Mouse (Mus musculus) lung, adult 2 months (tissue): ENCODE data around the gene AC192777.2. TPM values are rescaled to one million over a fixed set of nuclear protein-coding genes. Genes with fewer than 3 reads are reported as not detected.
"Not testable (repeated sequence)": the region's sequence is repeated elsewhere in the genome, so short reads cannot be mapped to it uniquely, and the experiment has no call there.

Source experiments
- DNase-seq: peaks from one replicate; pipeline ENCODE4 v3.0.0; 2022
- H3K4me1 ChIP-seq: fragments of 200-500 bp; 2 replicates; pipeline ENCODE4 v1.6.1; 2011; ENCODE audit warnings: low read length; ENCODE audit not compliant: control insufficient read depth, insufficient read depth
- H3K4me3 ChIP-seq: fragments of 200-500 bp; replicated peaks from 2 replicates; pipeline ENCODE3; 2011; ENCODE audit warnings: low read depth, mild to moderate bottlenecking, control low read depth, low read length; ENCODE audit errors: extremely low read depth
- WGBS: fragments of 180-500 bp; shearing (Covaris S2); methylation state at CpG from one replicate; pipeline ENCODE4 v1.1.7; 2018; 5-methylcytosine and 5-hydroxymethylcytosine counted together
- polyA plus RNA-seq: library from polyadenylated mRNA; depleted of rRNA; stranded (reverse); fragments of >200 nt; gene quantifications from 2 replicates; pipeline ENCODE4 v1.2.3, GENCODE M21; 2012; rRNA removed

AC192777.2 gene
- polyA plus RNA-seq = not detected in 2 replicates

DNA sequence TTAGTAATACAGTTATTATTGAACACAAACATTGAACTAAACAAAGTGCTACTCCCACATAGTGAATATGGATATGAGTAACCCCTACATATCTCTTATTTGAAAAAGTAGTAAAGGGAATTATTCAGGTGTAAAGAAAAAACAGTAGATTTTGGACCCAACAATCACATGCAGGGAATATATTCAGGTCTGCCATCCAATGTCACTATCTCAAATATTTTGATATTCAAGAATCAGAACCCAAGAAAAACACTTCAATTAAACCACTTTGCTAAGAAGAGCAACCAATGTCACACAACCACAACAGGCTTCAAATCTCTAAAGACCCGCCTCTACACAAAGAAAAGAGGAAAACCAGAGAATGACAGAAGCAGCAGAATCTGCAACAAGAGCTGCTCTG is at the start of gene AC192777.2:
TSS of gene AC192777.2 (plus strand) at position 301 of the 400 bp plus-strand sequence.
- WGBS = 66% methylated on average over 1 of the region's 1 CpGs
- not testable (repeated sequence) for DNase-seq, H3K4me1 ChIP-seq, H3K4me3 ChIP-seq

DNA sequence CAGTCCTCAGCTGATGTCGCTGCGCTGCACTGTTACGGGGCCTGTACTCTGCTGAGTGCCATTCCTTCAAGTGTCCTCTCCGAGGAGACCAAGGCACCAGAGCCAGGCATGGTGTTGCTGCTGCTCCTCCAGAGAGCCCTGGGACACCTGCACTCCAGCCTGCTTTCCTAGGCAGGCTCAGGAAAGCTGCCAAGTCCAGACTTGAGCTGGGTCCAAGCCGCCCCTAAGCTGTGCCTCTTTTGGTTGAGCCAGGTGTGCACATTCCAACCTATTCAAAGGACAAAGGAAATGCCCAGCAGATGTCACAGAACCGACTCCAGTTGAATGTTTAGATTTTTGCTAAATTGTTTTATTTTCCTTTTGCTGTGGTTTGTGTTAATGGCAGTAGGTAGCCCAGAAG is 20.9 kb downstream of the AC192777.2 start:
- not testable (repeated sequence) for H3K4me3 ChIP-seq, DNase-seq, H3K4me1 ChIP-seq
- WGBS = 87% methylated on average over 6 of the region's 6 CpGs

DNA sequence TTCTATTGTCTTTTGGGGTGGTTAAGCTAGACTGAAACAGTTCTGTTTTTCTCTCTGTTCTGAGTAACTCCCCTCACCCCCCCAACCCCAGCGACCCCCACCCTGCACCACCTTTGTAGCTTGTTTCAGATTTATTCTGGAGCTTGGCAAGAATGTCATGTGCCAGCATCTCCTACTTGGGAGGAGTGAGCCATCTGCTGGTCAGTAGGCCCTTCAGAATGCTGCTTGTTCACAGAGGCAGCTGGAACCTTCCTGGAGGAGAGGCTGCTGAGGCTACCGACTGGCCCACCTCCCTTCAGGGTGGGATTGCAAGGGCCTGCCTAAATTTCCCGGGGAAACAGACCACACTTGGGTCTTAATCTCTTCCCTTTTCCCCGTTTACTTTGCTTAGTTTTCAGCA is 21.6 kb downstream of the AC192777.2 start:
- H3K4me1 ChIP-seq, H3K4me3 ChIP-seq, DNase-seq: not testable (repeated sequence)
- 42% methylated on average over 4 of the region's 4 CpGs for WGBS

Other genes with a start within 250 kb of the AC192777.2 start
- not detected in 2 replicates for gene Esp38, start 144.9 kb upstream of the AC192777.2 start, polyA plus RNA-seq
- gene Pgk2, start 113.2 kb downstream of the AC192777.2 start, polyA plus RNA-seq = not detected in 2 replicates
- not detected in 2 replicates for gene Crisp3, start 146.8 kb downstream of the AC192777.2 start, polyA plus RNA-seq
- 3.9 TPM in 1 of 2 replicates, not detected in the other for gene Crisp1, start 223.8 kb downstream of the AC192777.2 start, polyA plus RNA-seq